Mouse (Mus musculus): ENCODE measurements around the gene Tex21. TPM values are rescaled to one million over a fixed set of nuclear protein-coding genes. Genes with fewer than 3 reads are reported as not detected.
"Not testable (repeated sequence)": the region's sequence is repeated elsewhere in the genome, so short reads cannot be mapped to it uniquely, and the experiment has no call there.

Tex21 gene
- polyA plus RNA-seq, 1 experiment from 2014 or later: not detected

- H3K36me3 ChIP-seq: no peaks in the 10 kb centered on the region
- H3K9me3 ChIP-seq: no peaks in the 10 kb centered on the region
- no peaks in the 10 kb centered on the region for H3K4me1 ChIP-seq (replicated peaks)
- H3K27me3 ChIP-seq: peaks cover 12% of the 10 kb centered on the region
- no peak overlapping the region for H3K9ac ChIP-seq (replicated peaks)
- peak; percentile 66 for ATAC-seq (ENCODE audit: insufficient number of reproducible peaks, insufficient read depth, low FRiP score, low TSS enrichment, low read depth)
- H3K4me2 ChIP-seq: peak overlapping the region; percentile 94
- H3K27ac ChIP-seq: no peak overlapping the region
- no peak overlapping the region for H3K4me3 ChIP-seq (replicated peaks)
- 39% methylated on average over 16 of the region's 16 CpGs for WGBS
Observed at GRCm38 (mm10) chr12:76177864-76178518, 68.6 kb downstream of the Tex21 start.

GRCm38 (mm10) chr12:76177000-76177863 lies 69.3 kb downstream of the Tex21 start, which contains the start of gene Esr2:
Gene Esr2, minus strand, starts transcription at chr12:76177259.
- Histone ChIP-seq H3K27ac (no peak within 1 kb of the TSS), H3K36me3 (no peaks in the 10 kb centered on the region)

GRCm38 (mm10) chr12:76165641-76166040 lies 80.9 kb downstream of the Tex21 start:
- Histone ChIP-seq H3K4me2 (no peak overlapping the region), H3K9me3 (no peaks in the 10 kb centered on the region), H3K4me3 (replicated peaks) (no peak overlapping the region), H3K4me1 (replicated peaks) (peaks cover 5% of the 10 kb centered on the region; the same call in 1 of the 2 replicates), H3K27me3 (no peaks in the 10 kb centered on the region), H3K36me3 (no peaks in the 10 kb centered on the region), H3K27ac (no peak overlapping the region), H3K9ac (replicated peaks) (no peak overlapping the region)
- ATAC-seq (ENCODE audit: insufficient number of reproducible peaks, insufficient read depth, low FRiP score, low TSS enrichment, low read depth): no peak
- 49% methylated on average over 5 of the region's 5 CpGs for WGBS

More at GRCm38 (mm10) chr12:76177000-76177863, 69.3 kb downstream of the Tex21 start, which contains the start of gene Esr2:
- Histone ChIP-seq H3K27me3 (peaks cover 12% of the 10 kb centered on the region), H3K4me2 (peak within 1 kb of the TSS; percentile 94), H3K4me3 (replicated peaks) (peak within 1 kb of the TSS; percentile 49), H3K4me1 (replicated peaks) (no peaks in the 10 kb centered on the region), H3K9me3 (no peaks in the 10 kb centered on the region), H3K9ac (replicated peaks) (peak within 1 kb of the TSS; percentile 52)
- 0 out of 2 replicates have a peak, but pooled peaks have one; percentile 50 for ATAC-seq (ENCODE audit: insufficient number of reproducible peaks, insufficient read depth, low FRiP score, low TSS enrichment, low read depth)
- 1% methylated on average over 39 of the region's 39 CpGs for WGBS

GRCm38 (mm10) chr12:76152389-76152788 lies 94.2 kb downstream of the Tex21 start:
- 16% methylated on average over 30 of the region's 30 CpGs for WGBS
- Histone ChIP-seq H3K4me3 (replicated peaks) (peak overlapping the region; percentile 38), H3K27me3 (peaks cover 17% of the 10 kb centered on the region), H3K4me2 (peak overlapping the region; percentile 60), H3K9ac (replicated peaks) (peak overlapping the region; percentile 45; the same call in 1 of the 2 replicates)
- not testable (repeated sequence) for H3K36me3 ChIP-seq; H3K4me1 ChIP-seq (replicated peaks); ATAC-seq (ENCODE audit: insufficient number of reproducible peaks, insufficient read depth, low FRiP score, low TSS enrichment, low read depth); H3K27ac ChIP-seq; H3K9me3 ChIP-seq

Other genes starting within 250 kb of the Tex21 start
- 0.19 and 0.35 TPM in 2 replicates for gene Esr2, start 69.5 kb downstream of the Tex21 start, polyA plus RNA-seq (2016; fragmentation: Nextera tagmentation; extraction: Ambion mirVana)
- gene Mthfd1, start 8.6 kb upstream of the Tex21 start, polyA plus RNA-seq (2016; fragmentation: Nextera tagmentation; extraction: Ambion mirVana): 81.2 and 83.6 TPM in 2 replicates
- 2.0 and 2.3 TPM in 2 replicates for gene Akap5, start 78.1 kb upstream of the Tex21 start, polyA plus RNA-seq (2016; fragmentation: Nextera tagmentation; extraction: Ambion mirVana)
- gene Zbtb25, start 122.9 kb upstream of the Tex21 start, polyA plus RNA-seq (2016; fragmentation: Nextera tagmentation; extraction: Ambion mirVana): 19.4 and 21.7 TPM in 2 replicates
- gene Zbtb1, start 123.5 kb upstream of the Tex21 start, polyA plus RNA-seq (2016; fragmentation: Nextera tagmentation; extraction: Ambion mirVana): 11.8 and 12.2 TPM in 2 replicates
- 5.2 and 6.4 TPM in 2 replicates for gene Hspa2, start 157.4 kb upstream of the Tex21 start, polyA plus RNA-seq (2016; fragmentation: Nextera tagmentation; extraction: Ambion mirVana)
- gene Ppp1r36, start 170.8 kb upstream of the Tex21 start, polyA plus RNA-seq (2016; fragmentation: Nextera tagmentation; extraction: Ambion mirVana): 3.2 and 4.3 TPM in 2 replicates